ENCODE assay signal across 8 mouse cellular contexts in the genomic region with DNA sequence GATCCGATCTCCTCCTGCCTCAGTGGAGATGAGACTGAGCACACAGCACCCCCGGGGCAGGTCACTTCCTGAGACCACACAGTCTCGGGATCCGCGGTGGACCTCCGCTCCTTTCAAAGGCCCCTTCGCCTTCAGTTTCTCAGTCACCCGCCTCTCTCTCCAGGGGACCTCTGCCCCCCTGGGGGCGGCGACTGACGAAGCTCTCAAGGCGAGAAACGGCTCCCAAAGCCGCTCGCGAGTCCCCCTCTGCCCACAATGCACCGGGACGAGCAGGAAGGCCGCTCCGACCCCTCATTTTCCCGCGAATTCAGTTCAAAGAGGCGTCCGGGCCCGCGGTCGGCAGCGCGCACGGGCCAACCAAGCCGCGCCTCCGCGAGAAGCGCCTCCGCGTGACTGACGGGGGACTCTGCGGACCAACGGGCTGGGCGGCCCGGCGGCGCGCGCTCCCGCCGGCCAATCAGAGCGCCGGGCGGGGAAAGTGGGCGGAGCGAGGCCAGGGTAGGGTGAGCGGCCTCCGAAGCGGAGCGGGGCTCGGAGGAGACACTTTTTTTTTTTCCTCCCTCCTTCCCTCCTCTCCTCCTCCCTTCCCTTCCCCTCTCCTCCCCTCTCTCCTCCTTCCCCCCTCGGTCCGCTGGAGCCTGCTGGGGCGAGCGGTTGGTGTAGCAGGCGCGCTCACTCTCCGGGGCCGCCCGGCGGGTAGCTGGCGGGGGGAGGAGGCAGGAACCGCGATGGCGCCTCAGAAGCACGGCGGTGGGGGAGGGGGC. TPM values are rescaled to one million over a fixed set of nuclear protein-coding genes. Genes with fewer than 3 reads are reported as not detected.
DNase-seq lines count a peak whose midpoint lies in the region; ATAC-seq lines count a peak whose summit lies in the region.

A gene (plus strand): TSS at position 515 of the 764 bp plus-strand sequence.

- ATAC-seq in erythroblast, adult 5-6 weeks (replicated peaks; ENCODE audit: low FRiP score, poor library complexity, severe bottlenecking), result peak; percentile 92
- peak; percentile 95 for ATAC-seq in kidney, embryonic 15.5 days (replicated peaks; ENCODE audit: low FRiP score)
- ATAC-seq in monocyte, adult 5-6 weeks (replicated peaks; ENCODE audit: insufficient number of reproducible peaks, low FRiP score, low TSS enrichment, poor library complexity, severe bottlenecking), result peak; percentile 89

- H3K27ac ChIP-seq in heart, embryonic 10.5 days, result peak within 1 kb of the TSS; percentile 99
- H3K27ac ChIP-seq in kidney, embryonic 15.5 days, result peak within 1 kb of the TSS; percentile 99

- peak within 1 kb of the TSS; percentile 92 for H3K9ac ChIP-seq in kidney, embryonic 15.5 days

- DNase-seq in B cell, adult 2 months, result peak; percentile 94
- DNase-seq in brain, adult 2 months (ENCODE audit: low read depth, low spot score), result peak; percentile 98
- DNase-seq in heart, embryonic 10.5 days (ENCODE audit: low spot score), result peak; percentile 99
- peak; percentile 97 for DNase-seq in liver
- DNase-seq in spleen, postnatal 4 days (ENCODE audit: low spot score in 2 of 2), result peak; percentile 96 to 98

- no peaks in the 10 kb centered on the region for H3K9me3 ChIP-seq in heart, embryonic 10.5 days
- no peaks in the 10 kb centered on the region for H3K9me3 ChIP-seq in kidney, embryonic 15.5 days (replicated peaks)

- no peaks in the 10 kb centered on the region for H3K27me3 ChIP-seq in heart, embryonic 10.5 days (ENCODE audit: insufficient read depth, poor library complexity, severe bottlenecking)
- H3K27me3 ChIP-seq in kidney, embryonic 15.5 days, result no peaks in the 10 kb centered on the region

- H3K4me2 ChIP-seq in kidney, embryonic 15.5 days, result peak within 1 kb of the TSS; percentile 72

- H3K4me1 ChIP-seq in heart, embryonic 10.5 days, result 0 out of 2 replicates have a peak, but pooled peaks cover 3% of the 10 kb centered on the region
- 0 out of 2 replicates have a peak, but pooled peaks cover 7% of the 10 kb centered on the region for H3K4me1 ChIP-seq in kidney, embryonic 15.5 days

- H3K4me3 ChIP-seq in heart, embryonic 10.5 days, result peak within 1 kb of the TSS; percentile 99
- H3K4me3 ChIP-seq in kidney, embryonic 15.5 days (replicated peaks), result peak within 1 kb of the TSS; percentile 93

- whole genome bisulfite sequencing in heart, embryonic 10.5 days, result under 1% methylated on average over 70 of the region's 74 CpGs
- under 1% methylated on average over 61 of the region's 74 CpGs for WGBS in kidney, embryonic 15.5 days

- peaks cover 16% of the 10 kb centered on the region for H3K36me3 ChIP-seq in heart, embryonic 10.5 days
- peaks cover 16% of the 10 kb centered on the region for H3K36me3 ChIP-seq in kidney, embryonic 15.5 days

RNA-seq across cellular contexts. Expression of the gene that starts here (rescaled TPM):
- total RNA-seq in erythroblast, adult 5-6 weeks (2015; ENCODE audit: low replicate concordance), result 30.6 and 40.1 TPM in 2 replicates
- 42.0 and 55.1 TPM in 2 replicates for total RNA-seq in erythroblast, adult 5-6 weeks (2017; ENCODE audit: low replicate concordance)
- 16.0 and 20.1 TPM in 2 replicates for polyA plus RNA-seq in heart, embryonic 10.5 days (2016; fragmentation: Nextera tagmentation; extraction: Ambion mirVana)
- 20.9 and 23.7 TPM in 2 replicates for polyA plus RNA-seq in kidney, embryonic 15.5 days (2015; fragmentation: Nextera tagmentation; extraction: Ambion mirVana)
- 35.9 to 53.1 TPM (median 37.2 TPM) in 3 replicates for total RNA-seq in monocyte, adult 5-6 weeks (2017)

Comparison
In these comparisons a context has a peak if more than half of its experiments do, and no peak if none do; other contexts are left out.
1. Peak in every context shown above with its lines: DNase-seq, ATAC-seq, H3K4me3 ChIP-seq and H3K27ac ChIP-seq.